Mouse (Mus musculus): ENCODE data around the gene Cd274.

Gene Cd274

DNA sequence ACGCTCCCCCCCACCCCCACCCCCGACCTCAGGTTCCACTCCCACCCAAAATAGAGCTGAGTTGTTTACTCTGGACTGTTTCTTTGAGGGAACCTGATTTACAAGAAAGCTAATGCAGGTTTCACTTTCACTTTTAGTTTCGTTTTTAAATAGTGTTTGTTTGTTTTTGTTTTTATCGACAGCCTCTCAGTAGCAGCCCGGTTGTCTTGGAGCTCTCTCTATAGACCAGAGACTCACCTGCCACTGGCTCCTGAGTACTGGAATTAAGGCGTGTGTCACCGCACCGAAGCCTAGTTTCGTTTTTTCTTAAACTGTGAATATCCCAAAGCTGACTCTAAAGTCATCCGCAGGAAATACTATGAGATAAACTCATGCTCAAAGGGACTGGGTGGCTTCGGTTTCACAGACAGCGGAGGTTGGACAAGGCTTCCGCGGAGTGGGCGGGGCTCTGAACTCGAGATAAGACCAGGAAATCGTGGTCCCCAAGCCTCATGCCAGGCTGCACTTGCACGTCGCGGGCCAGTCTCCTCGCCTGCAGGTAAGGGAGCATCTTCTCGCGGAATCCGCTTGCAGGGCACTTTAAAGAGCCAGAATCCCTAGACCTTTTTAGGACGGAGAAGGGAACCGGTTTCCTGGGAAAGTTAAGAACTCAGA is at the start of gene Cd274, which contains the start of gene Plgrkt:
Cd274 (plus strand) TSS at position 487 of the 654 bp plus-strand sequence.
Plgrkt (minus strand) TSS at position 422 of the 654 bp plus-strand sequence.
- DNase-seq, result peak; percentile 64 to 72

- no peak for DNase-seq
Observed at GRCm38 (mm10) chr19:29323416-29324049, 43.7 kb upstream of the Cd274 start.

GRCm38 (mm10) chr19:29325053-29325851 is 42.0 kb upstream of the Cd274 start, which contains the start of gene Insl6:
TSS of gene Insl6 (minus strand) at chr19:29325356.
- peak; percentile 25 to 37 for DNase-seq

GRCm38 (mm10) chr19:29325852-29326180 is 41.4 kb upstream of the Cd274 start:
- DNase-seq, result no peak

DNA sequence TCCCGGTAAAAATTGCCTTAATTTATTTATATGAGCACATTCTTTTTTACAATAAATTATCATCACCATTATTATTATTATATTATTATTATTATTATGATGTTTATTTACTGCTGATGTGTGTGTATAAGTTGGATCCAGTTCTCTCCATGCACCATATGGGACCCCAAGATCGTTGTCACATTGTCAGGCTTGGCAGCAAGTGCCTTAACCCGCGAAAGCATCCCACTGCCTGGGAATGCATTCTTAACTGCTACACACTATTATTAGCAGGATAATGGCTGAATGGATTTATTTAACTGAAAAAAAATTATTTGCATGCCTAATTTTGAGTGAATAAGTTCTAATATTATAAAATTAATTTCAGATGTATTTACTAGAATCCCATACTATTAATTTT is 40.9 kb upstream of the Cd274 start:
- DNase-seq, result no peak

GRCm38 (mm10) chr19:29326822-29327552 is 40.3 kb upstream of the Cd274 start:
- no peak for DNase-seq

- peak; percentile 15 to 49 for DNase-seq
Observed at GRCm38 (mm10) chr19:29334068-29334745, 33.0 kb upstream of the Cd274 start, which contains the start of gene Rln1. TSS of gene Rln1 (minus strand) at chr19:29334670.

DNA sequence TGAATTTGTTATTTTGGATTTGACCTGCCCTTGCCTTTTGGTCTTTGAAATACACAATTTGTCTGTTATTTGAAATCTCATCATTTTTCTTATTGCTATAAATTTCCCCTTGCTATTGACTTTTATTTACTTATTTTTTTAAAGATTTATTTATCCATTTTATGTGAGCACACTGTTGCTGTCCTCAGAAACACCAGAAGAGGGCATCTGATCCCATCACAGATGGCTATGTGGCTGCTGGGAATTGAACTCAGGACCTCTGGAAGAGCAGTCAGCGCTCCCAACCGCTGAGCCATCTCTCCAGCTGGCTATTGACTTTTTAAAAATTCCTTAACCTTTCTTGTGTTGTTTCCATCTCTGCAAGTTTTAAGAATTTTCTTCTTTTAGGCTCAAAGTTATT is 30.6 kb upstream of the Cd274 start:
- DNase-seq, result no peak

DNA sequence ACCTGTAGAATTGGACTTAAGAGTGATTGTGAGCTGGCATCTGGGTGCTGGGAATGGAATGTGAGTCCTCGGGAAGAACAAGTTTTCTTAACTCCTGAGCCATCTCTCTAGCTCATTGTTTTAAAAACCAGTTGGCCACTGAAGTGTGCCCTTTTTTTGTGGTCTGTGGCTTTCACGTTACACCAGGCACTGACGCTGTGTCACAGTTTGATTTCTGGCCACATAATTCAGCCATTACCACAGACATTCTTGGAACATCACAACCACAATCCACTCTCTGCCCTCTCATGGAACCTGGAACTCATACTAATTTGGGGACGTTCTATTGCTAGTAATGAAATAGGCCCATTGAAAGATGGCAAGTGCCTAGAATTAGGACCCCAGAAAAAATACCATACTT is 26.2 kb upstream of the Cd274 start:
- DNase-seq, result no peak

DNA sequence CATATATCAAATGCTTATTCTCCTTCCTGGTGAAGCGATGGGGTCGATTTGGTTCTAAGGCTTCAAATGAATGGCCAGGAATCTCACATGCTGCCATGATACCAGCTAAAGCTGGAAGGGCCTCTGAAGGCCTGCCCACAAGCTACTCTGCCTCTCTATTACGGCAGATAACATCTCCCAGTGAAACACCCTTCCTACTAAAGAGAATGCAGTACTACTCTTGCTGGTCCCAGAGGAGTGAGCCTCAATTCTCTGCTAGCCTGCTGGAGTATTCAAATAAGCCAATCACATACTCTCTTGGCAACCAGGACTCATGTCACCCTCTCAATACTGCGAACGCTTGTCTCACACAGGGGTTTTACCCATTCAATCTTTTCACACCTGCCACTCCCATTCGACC is 25.0 kb upstream of the Cd274 start:
- DNase-seq, result no peak

DNA sequence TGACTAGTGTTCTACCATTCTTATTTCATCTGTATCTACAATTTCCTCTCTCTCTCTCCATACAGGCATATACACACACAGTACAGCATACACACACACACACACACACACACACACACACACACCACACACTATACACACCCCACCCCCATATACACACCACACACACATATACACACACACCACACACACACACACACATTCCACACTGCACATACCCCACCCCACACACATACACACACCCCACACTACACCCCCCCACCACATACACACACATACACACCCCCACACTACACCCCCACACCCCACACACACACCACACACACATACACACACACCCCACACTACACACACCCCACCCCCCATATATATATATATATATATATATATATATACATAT is 22.4 kb upstream of the Cd274 start:
- DNase-seq, result no peak

DNA sequence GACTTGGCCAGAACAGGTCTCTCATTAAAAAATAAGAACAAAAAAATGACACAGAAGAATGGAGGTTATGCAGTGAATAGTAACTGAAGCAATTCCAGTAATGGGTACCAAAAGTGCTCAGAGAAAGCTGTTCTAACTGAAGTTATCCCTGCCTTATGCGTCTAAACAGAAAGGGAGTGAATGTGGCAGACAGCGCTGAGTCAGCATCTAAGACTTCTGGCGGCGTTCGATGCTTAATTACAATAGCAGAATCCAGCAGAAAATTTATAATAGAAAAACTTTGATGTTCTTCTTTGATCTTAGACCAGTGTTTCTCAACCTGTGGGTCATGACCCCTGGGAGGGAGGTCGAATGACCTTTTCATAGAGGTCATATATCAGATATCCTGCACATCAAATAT is 21.6 kb upstream of the Cd274 start:
- DNase-seq, result no peak

DNA sequence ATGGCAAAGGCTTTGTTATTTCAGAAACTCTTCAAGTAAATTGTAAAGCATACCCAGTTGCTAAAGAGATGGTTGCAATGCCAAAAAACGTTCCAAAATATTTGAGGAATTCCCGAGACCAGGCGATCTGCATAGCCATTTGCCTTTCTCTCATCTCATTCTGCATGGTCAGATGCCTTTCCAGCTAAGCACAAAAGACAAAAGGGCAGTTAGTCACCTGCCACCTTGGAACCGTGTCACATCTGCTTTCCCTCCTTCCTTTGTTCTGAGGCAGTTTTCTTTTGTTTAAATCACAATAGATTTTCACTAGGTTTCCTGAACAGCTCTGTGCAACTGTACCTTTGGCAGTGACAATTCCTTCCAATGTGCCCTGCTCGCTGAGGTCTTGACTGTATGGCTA is 16.3 kb upstream of the Cd274 start:
- no peak for DNase-seq

GRCm38 (mm10) chr19:29354895-29355877 is 12.1 kb upstream of the Cd274 start:
- peak; percentile 88 to 92 for DNase-seq

- no peak for DNase-seq
Observed at GRCm38 (mm10) chr19:29356281-29356680, 11.0 kb upstream of the Cd274 start.

DNA sequence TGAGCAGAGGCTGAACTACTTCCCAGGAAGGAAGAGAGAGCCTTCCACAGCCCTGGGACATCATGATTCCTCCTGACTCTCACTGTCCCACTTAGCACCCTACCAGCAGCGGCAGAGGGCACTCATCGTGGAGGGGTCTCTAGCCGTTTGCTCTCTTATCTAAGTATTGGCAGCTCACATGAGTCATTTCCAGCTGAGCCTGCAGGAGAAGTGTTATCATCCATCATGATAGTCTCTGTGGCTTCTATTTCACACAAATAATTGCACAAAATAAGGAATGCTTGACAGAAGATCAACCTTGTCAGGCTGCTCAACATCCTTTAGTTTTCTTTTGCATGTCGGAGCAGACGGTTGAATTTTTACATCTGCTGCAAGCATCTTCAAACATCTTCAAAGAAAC is 7.0 kb upstream of the Cd274 start:
- no peak for DNase-seq

GRCm38 (mm10) chr19:29361468-29362130 is 5.7 kb upstream of the Cd274 start:
- DNase-seq, result peak; percentile 92 to 96

- no peak for DNase-seq
Observed at GRCm38 (mm10) chr19:29362173-29362930, 4.9 kb upstream of the Cd274 start.

- DNase-seq, result no peak
Observed at GRCm38 (mm10) chr19:29363557-29363956, 3.7 kb upstream of the Cd274 start.

- no peak for DNase-seq
Observed at GRCm38 (mm10) chr19:29364076-29364475, 3.2 kb upstream of the Cd274 start.

Data from cerebellum, adult 18-20 months (tissue).